Mouse (Mus musculus): Measurements from ENCODE around the gene Ugt1a9.
"Not testable (repeated sequence)": the region's sequence is repeated elsewhere in the genome, so short reads cannot be mapped to it uniquely, and the experiment has no call there.

- not testable (repeated sequence) for TF ChIP-seq CTCF (IDR thresholded peaks at IDR 0.05; ENCODE audit: extremely low read depth, insufficient read depth, insufficient read length, insufficient replicate concordance); POLR2A (IDR thresholded peaks at IDR 0.05; ENCODE audit: low read depth, low read length)
Measured at GRCm38 (mm10) chr1:88129091-88129490, 58.5 kb downstream of the Ugt1a9 start.
